Mouse (Mus musculus): ENCODE results near the gene Aif1l.

DNA sequence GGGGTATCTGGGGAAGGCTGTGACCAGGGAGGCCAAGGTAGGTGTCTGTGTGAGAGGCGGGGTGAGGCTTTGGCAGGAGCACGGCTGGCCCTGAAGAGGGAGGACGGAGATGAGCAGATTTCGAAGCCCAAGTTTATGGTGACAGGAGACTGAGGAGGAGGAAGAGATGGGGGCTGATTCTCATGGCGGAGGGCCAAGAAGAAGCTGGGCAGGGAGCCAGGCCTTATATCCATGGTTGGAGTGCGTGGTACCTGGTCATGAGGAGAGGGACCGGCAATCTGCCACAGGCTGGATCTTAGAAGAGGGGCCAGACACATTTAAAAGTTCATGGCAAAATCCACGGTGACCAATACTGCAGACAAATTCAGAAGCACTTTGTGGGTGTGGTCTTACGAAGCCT is 43.5 kb upstream of the Aif1l start:
- TF ChIP-seq CTCF (IDR thresholded peaks at IDR 0.05; ENCODE audit: extremely low read depth, insufficient read length, insufficient replicate concordance, low read depth, low read length): no peak
- TF ChIP-seq POLR2A (IDR thresholded peaks at IDR 0.05; ENCODE audit: low read depth, low read length): no peak

Measured in small intestine, adult 2 months (tissue).